Mouse (Mus musculus) limb, embryonic 11.5 days (tissue): ENCODE results near the gene 2510039O18Rik. TPM values are rescaled to one million over a fixed set of nuclear protein-coding genes. Genes with fewer than 3 reads are reported as not detected.

Experiments
- ATAC-seq: fragments of 200-750 bp; cut with Nextera tagmentation; 2 replicates; pipeline ENCODE4 v1.8.0; 2017; ENCODE audit warnings: low read depth; ENCODE audit not compliant: insufficient number of reproducible peaks, low FRiP score, low TSS enrichment
- DNase-seq: peaks from one replicate; pipeline ENCODE4 v3.0.0-alpha.2; 2015; ENCODE audit warnings: low spot score
- H3K27ac ChIP-seq: fragments of 300-500 bp; sonication (generic); replicated peaks from 2 replicates; pipeline ENCODE4 v1.5.1; 2014; ENCODE audit warnings: low read depth, mild to moderate bottlenecking, low read length
- H3K27me3 ChIP-seq: fragments of 300-500 bp; sonication (generic); 2 replicates; pipeline ENCODE4 v1.6.1; 2014; ENCODE audit warnings: mild to moderate bottlenecking, low read length, mixed read lengths; ENCODE audit not compliant: control insufficient read depth, insufficient read depth
- H3K36me3 ChIP-seq: fragments of 300-500 bp; sonication (generic); 2 replicates; pipeline ENCODE4 v1.6.1; 2014; ENCODE audit warnings: mild to moderate bottlenecking, low read length, moderate library complexity, mixed read lengths; ENCODE audit not compliant: control insufficient read depth, insufficient read depth
- H3K4me1 ChIP-seq: fragments of 300-500 bp; sonication (generic); 2 replicates; pipeline ENCODE4 v1.6.1; 2014; ENCODE audit warnings: low read length, mixed read lengths; ENCODE audit not compliant: control insufficient read depth, insufficient read depth
- H3K4me2 ChIP-seq: fragments of 300-500 bp; sonication (generic); 2 replicates; pipeline ENCODE4 v1.6.1; 2014; ENCODE audit warnings: low read depth, mild to moderate bottlenecking, moderate library complexity; ENCODE audit not compliant: severe bottlenecking
- H3K4me3 ChIP-seq: fragments of 300-500 bp; sonication (generic); 2 replicates; pipeline ENCODE4 v1.5.1; 2014; ENCODE audit warnings: low read depth, low read length
- H3K9ac ChIP-seq: fragments of 300-500 bp; sonication (generic); 2 replicates; pipeline ENCODE4 v1.6.1; 2014; ENCODE audit warnings: mild to moderate bottlenecking, low read length
- H3K9me3 ChIP-seq: fragments of 300-500 bp; sonication (generic); 2 replicates; pipeline ENCODE4 v1.6.1; 2016; ENCODE audit warnings: low read length; ENCODE audit not compliant: control insufficient read depth
- WGBS: fragments of 180-500 bp; shearing (Covaris S2); extraction: QIAGEN DNeasy Blood & Tissue Kit; methylation state at CpG from one replicate; pipeline ENCODE4 v1.1.7; 2014; 5-methylcytosine and 5-hydroxymethylcytosine counted together
- polyA plus RNA-seq: library from polyadenylated mRNA; unstranded; fragments of >200 nt; fragmentation: Nextera tagmentation; extraction: Ambion mirVana; gene quantifications from 2 replicates; pipeline ENCODE4 v1.2.1, GENCODE M21; 2014

The 2510039O18Rik gene
- polyA plus RNA-seq, 1 experiment from 2014 or later = 17.4 TPM

DNA sequence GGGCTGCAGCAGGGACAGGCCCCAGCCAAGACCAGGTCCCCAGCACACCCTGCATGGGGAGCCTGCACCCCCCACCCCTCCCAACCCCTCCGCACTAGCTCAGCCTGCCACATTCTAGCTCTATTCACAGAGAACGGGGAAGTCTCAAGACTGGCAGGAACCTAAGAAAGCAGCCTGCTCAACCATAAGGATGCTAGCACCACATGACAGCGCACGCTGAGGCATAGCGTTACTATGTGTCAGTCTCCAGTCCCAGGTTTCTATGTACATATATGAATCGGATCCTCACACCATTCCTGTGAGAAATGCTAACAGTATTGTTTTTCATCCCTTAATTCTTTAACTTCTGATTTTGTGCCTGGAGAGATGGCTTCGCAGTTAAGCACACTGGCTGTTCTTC is 12.2 kb upstream of the 2510039O18Rik start:
- H3K4me3 ChIP-seq = no peak overlapping the region
- no peaks in the 10 kb centered on the region for H3K27me3 ChIP-seq
- no peak for ATAC-seq

GRCm38 (mm10) chr4:147930946-147931345 is 9.7 kb upstream of the 2510039O18Rik start:
- Histone ChIP-seq H3K4me1 (peaks cover 11% of the 10 kb centered on the region), H3K27ac (no peak overlapping the region), H3K9ac (no peak overlapping the region), H3K36me3 (no peaks in the 10 kb centered on the region), H3K9me3 (no peaks in the 10 kb centered on the region), H3K4me3 (no peak overlapping the region), H3K27me3 (no peaks in the 10 kb centered on the region), H3K4me2 (no peak overlapping the region)
- no peak for DNase-seq
- 94% methylated on average over 14 of the region's 14 CpGs for WGBS
- ATAC-seq = no peak

More for the DNA sequence above, 12.2 kb upstream of the 2510039O18Rik start:
- no peak overlapping the region for H3K27ac ChIP-seq
- 81% methylated on average over 7 of the region's 7 CpGs for WGBS
- peaks cover 6% of the 10 kb centered on the region for H3K4me1 ChIP-seq
- H3K4me2 ChIP-seq = no peak overlapping the region
- H3K36me3 ChIP-seq = peaks cover 6% of the 10 kb centered on the region; the same call in 1 of the 2 replicates
- no peaks in the 10 kb centered on the region for H3K9me3 ChIP-seq
- DNase-seq = no peak
- no peak overlapping the region for H3K9ac ChIP-seq

GRCm38 (mm10) chr4:147934134-147934533 is 6.6 kb upstream of the 2510039O18Rik start:
- no peak overlapping the region for H3K4me3 ChIP-seq
- no peak overlapping the region for H3K4me2 ChIP-seq
- no peaks in the 10 kb centered on the region for H3K36me3 ChIP-seq
- H3K27me3 ChIP-seq = no peaks in the 10 kb centered on the region
- WGBS = 45% methylated on average over 3 of the region's 3 CpGs
- DNase-seq = no peak
- H3K9me3 ChIP-seq = no peaks in the 10 kb centered on the region
- ATAC-seq = no peak
- H3K27ac ChIP-seq = no peak overlapping the region
- peaks cover 14% of the 10 kb centered on the region for H3K4me1 ChIP-seq
- H3K9ac ChIP-seq = 0 out of 2 replicates have a peak overlapping the region, but pooled peaks have one; percentile 17

- no peak for DNase-seq
- H3K36me3 ChIP-seq = no peaks in the 10 kb centered on the region
- H3K4me3 ChIP-seq = no peak overlapping the region
- no peak for ATAC-seq
- WGBS = 81% methylated on average over 4 of the region's 4 CpGs
- no peak overlapping the region for H3K9ac ChIP-seq
- H3K27me3 ChIP-seq = no peaks in the 10 kb centered on the region
- no peak overlapping the region for H3K4me2 ChIP-seq
- H3K9me3 ChIP-seq = no peaks in the 10 kb centered on the region
- peaks cover 14% of the 10 kb centered on the region for H3K4me1 ChIP-seq
- H3K27ac ChIP-seq = no peak overlapping the region
These were observed 6.1 kb upstream of the 2510039O18Rik start for GRCm38 (mm10) chr4:147934611-147935010.

DNA sequence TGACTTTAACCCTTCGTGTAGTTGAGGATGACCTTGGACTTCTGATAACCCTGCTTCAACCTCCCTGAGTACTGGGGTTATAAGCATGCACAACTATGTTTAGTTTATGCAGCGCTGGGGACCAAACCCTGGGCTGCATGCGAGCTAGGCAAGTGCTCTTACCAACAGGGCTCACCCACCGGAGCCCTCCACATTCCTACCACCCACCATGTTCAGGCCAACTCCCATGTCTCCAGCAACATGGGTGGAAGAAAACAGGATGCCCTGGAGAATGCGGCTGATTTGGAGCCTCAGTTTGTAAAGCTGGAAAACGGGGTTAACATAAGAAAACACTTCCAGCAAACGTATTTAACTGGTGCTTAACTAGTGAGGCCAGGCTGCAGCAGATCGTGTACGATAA is 4.8 kb upstream of the 2510039O18Rik start:
- ATAC-seq (no peak), DNase-seq (peak; percentile 34)
- Histone ChIP-seq H3K4me1 (peaks cover 14% of the 10 kb centered on the region), H3K9me3 (no peaks in the 10 kb centered on the region), H3K9ac (no peak overlapping the region; the same call in 1 of the 2 replicates), H3K4me2 (peak overlapping the region; percentile 60), H3K27me3 (no peaks in the 10 kb centered on the region), H3K27ac (no peak overlapping the region), H3K4me3 (peak overlapping the region; percentile 83), H3K36me3 (no peaks in the 10 kb centered on the region)
- WGBS = 23% methylated on average over 9 of the region's 9 CpGs

- Histone ChIP-seq H3K9me3 (no peaks in the 10 kb centered on the region), H3K27ac (peak within 1 kb of the TSS; percentile 55), H3K4me1 (peaks cover 16% of the 10 kb centered on the region), H3K4me2 (peak within 1 kb of the TSS; percentile 60), H3K27me3 (no peaks in the 10 kb centered on the region), H3K9ac (peak within 1 kb of the TSS; percentile 72), H3K4me3 (peak within 1 kb of the TSS; percentile 83), H3K36me3 (no peaks in the 10 kb centered on the region)
- ATAC-seq = peak; percentile 58; the same call in 1 of the 2 replicates
- peak; percentile 84 for DNase-seq
- under 1% methylated on average over 49 of the region's 51 CpGs for WGBS
These were observed 4.3 kb upstream of the 2510039O18Rik start, which contains the start of gene Plod1 for GRCm38 (mm10) chr4:147936331-147936954. Plod1 (minus strand) TSS chr4:147936767.

DNA sequence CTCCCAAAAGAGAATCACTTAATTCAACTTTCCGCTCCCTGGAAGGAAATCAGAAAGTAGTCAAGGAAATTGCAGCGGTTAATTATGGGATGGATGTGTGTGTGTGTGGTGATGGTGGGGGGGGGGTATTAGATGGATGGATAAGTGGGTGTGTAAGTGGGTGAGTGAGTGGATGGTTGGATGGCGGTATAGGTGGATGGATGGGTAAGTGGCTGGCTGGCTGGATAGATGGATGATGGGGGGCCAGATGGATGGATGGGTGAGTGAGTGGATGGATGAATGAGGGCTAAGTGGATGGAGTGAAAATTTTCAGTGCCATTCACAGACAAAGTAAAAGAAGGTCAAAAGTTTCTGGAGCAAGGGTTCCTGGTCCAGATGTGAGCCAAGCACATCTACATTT is 3.7 kb upstream of the 2510039O18Rik start:
- Histone ChIP-seq H3K4me3 (peak overlapping the region; percentile 83), H3K9ac (peak overlapping the region; percentile 72), H3K4me1 (peaks cover 20% of the 10 kb centered on the region), H3K9me3 (no peaks in the 10 kb centered on the region), H3K4me2 (peak overlapping the region; percentile 60), H3K27ac (no peak overlapping the region), H3K27me3 (no peaks in the 10 kb centered on the region), H3K36me3 (no peaks in the 10 kb centered on the region)
- WGBS = 54% methylated on average over 3 of the region's 3 CpGs
- no peak for ATAC-seq
- no peak for DNase-seq

- Histone ChIP-seq H3K36me3 (no peaks in the 10 kb centered on the region), H3K4me3 (no peak overlapping the region), H3K27me3 (no peaks in the 10 kb centered on the region), H3K27ac (no peak overlapping the region), H3K4me2 (no peak overlapping the region), H3K4me1 (peaks cover 22% of the 10 kb centered on the region), H3K9ac (no peak overlapping the region), H3K9me3 (no peaks in the 10 kb centered on the region)
- DNase-seq (no peak), ATAC-seq (no peak)
- WGBS = 74% methylated on average over 5 of the region's 5 CpGs
These were observed 3.2 kb upstream of the 2510039O18Rik start for GRCm38 (mm10) chr4:147937486-147937885.
